Mouse (Mus musculus): ENCODE results near the gene 9430015G10Rik.
A peak's percentile ranks its signal among the peaks of the same experiment; 100 is the strongest.

9430015G10Rik gene

GRCm38 (mm10) chr4:156109570-156110331 is at the start of gene 9430015G10Rik:
9430015G10Rik (plus strand) TSS chr4:156109982.
- peak; percentile 98 for DNase-seq

- DNase-seq = no peak
Measured at GRCm38 (mm10) chr4:156063861-156064509, 45.8 kb upstream of the 9430015G10Rik start.

GRCm38 (mm10) chr4:156064510-156064897 is 45.3 kb upstream of the 9430015G10Rik start:
- DNase-seq = no peak

DNA sequence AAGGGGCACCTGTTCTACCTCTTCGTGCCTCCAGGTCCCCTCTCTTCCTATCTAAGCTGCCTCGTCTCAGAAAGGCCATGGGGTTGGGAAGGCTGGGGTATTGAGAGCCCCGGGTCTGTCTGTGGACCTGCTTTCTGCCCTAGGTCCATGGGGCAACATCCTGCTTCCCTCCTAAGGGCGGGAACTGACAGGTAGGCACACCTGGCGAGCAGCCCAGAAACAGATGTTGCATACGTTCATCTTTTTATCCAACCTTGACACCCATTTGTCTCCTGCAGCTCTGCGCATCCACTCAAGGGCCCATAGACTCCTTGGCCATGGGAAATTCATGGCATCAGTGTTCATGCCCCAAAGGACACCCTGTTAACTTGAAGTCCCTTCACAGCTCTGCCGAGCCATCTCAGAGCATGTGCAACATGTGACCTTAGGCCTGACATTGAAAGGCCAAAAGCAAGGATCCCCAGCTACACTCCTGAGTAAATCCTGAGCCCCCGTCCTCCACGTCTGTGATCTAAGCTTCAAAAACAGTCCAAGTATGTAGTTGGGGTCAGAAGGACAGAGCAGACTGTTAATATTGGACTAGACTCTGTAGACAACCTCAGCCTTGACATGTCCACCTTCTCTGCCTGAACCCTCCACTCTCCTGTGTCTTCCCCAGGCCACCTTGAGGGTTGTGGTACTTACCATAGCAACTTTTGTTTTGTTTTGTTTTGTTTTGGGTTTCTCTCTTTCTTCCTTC is 44.5 kb upstream of the 9430015G10Rik start:
- no peak for DNase-seq

DNA sequence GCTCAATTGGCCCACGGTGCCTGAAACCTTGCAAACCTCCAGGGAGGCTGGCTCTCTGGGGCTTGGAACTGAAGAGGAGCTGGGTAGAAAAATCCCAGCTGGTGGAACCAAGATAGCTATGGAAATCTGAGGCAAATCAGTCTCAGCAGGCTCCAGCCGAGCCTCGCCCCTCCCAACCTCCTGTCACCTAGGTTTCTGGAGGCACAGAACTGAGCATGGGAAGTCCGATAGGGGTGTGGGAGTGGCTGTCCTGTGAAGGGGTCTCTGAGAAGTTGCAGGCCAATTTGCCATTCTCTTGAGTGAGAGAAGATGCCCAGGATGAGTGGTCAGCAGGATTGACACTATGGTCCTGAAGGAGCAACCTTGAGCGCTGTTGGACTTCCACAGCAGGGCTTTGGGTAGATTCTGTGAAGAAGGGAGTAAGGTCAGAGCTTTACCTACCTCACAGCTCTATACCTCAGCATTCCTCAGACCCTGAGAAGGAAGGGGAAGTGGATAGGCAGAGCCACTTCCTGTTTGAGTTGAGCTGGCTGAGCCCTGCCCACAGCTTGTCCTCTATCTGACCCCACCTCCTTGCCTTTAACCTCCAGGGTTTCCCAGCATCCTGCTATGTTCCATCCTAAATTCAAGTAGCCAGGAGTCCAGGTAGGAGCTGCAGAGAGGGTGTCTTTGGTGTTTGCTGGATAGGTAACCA is 42.4 kb upstream of the 9430015G10Rik start:
- no peak for DNase-seq

- no peak for DNase-seq
Measured at GRCm38 (mm10) chr4:156069701-156070100, 40.1 kb upstream of the 9430015G10Rik start.

DNA sequence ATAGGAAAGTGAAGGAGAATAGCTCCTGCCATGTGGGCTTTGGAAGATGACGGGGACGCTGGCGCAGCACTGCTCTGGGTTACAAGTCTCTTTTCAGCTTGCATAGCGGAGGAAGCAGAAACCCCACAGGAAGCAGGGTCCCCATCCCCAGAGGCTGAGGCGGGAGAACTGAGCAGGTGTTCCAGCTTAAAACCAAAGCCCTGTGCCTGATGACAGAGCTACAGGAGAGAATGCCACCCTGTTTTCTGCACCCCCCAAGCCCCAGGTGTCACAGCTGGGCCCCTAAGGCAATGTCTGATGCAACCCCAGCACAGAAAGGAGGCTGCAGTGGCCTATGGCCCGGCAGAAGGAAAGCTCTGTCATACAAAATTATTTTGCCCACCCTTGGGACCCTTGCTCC is 39.5 kb upstream of the 9430015G10Rik start:
- DNase-seq = no peak

DNA sequence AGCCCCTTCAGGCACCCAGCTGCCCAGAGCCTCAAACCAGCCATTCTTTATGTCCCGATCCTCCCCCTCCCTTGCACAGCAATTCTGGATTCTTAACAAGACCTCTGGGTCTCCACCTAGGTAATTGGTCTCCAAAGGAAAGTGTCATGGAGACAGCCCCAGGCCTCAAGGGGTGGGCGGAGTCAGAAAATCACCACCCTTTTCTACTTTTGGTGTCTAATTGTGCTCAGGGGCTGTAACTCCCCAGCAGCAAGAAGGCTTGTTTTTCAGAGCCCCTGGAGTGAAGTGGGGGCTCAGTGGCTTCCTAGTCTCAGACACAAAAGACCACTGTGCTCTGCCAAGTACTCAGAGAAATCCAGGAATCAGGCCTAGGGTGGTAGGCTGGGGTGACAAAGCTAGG is 39.1 kb upstream of the 9430015G10Rik start:
- no peak for DNase-seq

DNA sequence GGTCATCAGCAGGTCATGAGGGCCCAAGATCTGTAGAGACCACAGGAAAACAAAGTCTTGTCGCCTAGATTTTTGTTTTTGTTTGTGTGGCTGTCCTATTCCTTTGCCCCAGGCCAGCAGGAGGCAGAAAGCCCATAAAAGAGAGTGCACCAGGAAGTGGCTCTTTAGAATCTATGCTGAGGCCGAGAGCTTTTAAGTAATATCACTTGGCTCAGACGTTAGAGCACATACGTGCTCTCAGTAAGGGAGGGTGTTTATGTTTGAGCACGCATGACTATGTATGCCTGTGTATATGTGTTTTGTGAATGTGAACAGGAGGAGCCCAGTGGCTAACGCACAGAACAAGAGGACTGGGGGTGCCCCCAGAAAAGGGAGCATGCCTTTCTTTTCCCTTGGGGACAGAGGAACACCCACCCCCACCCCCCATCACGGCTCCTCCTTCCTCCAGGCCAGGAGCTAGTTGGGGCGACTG is 32.8 kb upstream of the 9430015G10Rik start:
- DNase-seq = no peak

- DNase-seq = peak; percentile 68 to 82
Measured at GRCm38 (mm10) chr4:156077499-156078301, 32.1 kb upstream of the 9430015G10Rik start.

- DNase-seq = no peak
Measured at GRCm38 (mm10) chr4:156082621-156083234, 27.1 kb upstream of the 9430015G10Rik start.

GRCm38 (mm10) chr4:156083348-156083747 is 26.4 kb upstream of the 9430015G10Rik start:
- DNase-seq = peak in 1 of 2 experiments; percentile 38

GRCm38 (mm10) chr4:156084096-156084879 is 25.5 kb upstream of the 9430015G10Rik start:
- DNase-seq = no peak

- DNase-seq = no peak
Measured at GRCm38 (mm10) chr4:156085256-156085655, 24.5 kb upstream of the 9430015G10Rik start.

GRCm38 (mm10) chr4:156087398-156088087 is 22.2 kb upstream of the 9430015G10Rik start:
- no peak for DNase-seq

DNA sequence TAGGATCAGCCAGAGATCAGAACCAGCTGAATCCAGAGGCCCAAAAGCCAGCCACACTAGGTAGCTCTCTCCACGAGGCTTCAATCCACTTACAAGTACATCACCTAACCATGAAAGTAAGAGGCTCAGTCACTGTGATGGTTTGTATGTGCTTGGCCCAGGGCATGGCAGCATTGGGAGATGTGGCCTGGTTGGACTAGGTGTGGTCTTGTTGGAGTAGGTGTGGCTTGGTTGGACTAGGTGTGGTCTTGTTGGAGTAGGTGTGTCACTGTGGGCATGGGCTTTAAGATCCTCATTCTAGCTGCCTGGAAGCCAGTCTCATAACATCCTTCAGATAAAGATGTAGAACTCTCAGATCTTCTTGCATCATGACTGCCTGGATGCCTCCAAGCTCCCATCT is 18.5 kb upstream of the 9430015G10Rik start:
- no peak for DNase-seq

DNA sequence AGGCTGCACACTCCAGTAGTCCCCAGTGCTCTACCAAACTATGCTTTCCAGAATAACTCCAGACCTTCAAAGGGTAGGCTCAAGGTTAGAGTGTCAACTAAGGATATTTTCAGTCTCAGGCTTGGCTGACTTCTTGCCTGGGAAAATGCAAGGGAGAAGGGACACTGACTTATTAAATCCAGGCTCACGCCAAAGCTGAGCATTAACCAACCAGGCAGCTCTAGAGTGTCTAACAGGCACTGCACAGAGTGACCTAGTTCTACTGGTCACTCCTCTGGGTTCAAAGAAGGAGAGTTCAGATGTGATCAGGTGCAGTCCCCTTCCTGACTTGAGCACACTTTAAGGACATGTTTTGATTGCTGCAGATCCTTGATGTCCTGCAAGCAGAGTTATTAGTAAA is 17.0 kb upstream of the 9430015G10Rik start:
- no peak for DNase-seq

GRCm38 (mm10) chr4:156093758-156094157 is 16.0 kb upstream of the 9430015G10Rik start:
- DNase-seq = no peak

GRCm38 (mm10) chr4:156096191-156096590 is 13.6 kb upstream of the 9430015G10Rik start:
- DNase-seq = no peak

DNA sequence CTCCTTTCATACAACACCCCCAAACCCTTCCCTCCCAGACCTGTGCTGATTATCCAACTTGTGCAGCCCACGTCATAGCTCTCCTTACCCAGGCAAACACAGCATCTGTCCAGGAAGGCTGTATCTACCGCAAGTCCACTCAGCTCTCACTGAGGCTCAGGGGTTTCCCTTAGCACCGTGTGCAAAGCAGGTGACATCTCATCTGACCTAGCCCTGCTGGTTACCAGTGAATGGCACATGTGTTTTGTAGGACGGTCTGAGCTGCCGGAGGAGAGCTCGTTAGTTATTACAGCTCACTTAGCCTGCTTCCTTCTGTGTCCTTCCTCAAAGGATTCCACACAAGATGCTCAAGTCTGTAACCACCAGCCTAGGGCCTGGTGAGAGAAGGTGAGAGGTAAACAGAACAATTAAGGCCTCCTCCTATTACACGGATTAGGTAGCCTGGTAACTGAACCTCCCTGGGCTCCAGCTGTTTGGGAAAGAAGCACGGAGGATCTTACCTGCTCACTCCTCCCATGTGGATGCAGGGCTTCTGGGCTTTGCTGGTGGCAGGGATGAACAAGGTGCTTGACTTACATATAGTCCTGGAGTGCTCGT is 11.9 kb upstream of the 9430015G10Rik start:
- DNase-seq = no peak

Measured in cerebellum, postnatal 25 days (tissue).